Mouse (Mus musculus) right cerebral cortex, postnatal 36 days (tissue): ENCODE results near the gene Usp2.

Experiments used
- DNase-seq, 2 experiments: peaks; one replicate each; pipeline ENCODE4 v3.0.0; 2022; ENCODE audit warnings: low spot score in 2 of 2, mixed read lengths in 1 of 2

Usp2 gene

DNA sequence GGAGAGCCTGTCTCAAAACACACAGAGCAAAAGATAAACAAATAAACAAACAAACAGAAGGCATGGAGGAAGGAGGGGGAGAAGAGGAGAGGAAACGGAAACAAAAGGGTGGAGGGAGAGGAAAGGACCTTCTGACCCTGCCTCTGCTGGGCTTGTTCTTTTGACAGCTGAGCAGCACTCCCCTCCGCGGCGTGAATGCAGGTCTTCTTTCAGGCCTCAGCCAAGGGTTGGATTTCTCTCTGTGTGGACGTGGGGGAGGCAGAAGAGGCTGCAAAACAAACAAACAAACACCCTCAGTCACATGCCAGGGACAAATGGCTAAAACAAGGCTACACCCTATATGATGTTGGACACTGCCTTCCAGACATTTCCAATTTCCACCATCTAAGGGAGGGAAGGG, 58.2 kb downstream of the Usp2 start:
- no peak for DNase-seq

DNA sequence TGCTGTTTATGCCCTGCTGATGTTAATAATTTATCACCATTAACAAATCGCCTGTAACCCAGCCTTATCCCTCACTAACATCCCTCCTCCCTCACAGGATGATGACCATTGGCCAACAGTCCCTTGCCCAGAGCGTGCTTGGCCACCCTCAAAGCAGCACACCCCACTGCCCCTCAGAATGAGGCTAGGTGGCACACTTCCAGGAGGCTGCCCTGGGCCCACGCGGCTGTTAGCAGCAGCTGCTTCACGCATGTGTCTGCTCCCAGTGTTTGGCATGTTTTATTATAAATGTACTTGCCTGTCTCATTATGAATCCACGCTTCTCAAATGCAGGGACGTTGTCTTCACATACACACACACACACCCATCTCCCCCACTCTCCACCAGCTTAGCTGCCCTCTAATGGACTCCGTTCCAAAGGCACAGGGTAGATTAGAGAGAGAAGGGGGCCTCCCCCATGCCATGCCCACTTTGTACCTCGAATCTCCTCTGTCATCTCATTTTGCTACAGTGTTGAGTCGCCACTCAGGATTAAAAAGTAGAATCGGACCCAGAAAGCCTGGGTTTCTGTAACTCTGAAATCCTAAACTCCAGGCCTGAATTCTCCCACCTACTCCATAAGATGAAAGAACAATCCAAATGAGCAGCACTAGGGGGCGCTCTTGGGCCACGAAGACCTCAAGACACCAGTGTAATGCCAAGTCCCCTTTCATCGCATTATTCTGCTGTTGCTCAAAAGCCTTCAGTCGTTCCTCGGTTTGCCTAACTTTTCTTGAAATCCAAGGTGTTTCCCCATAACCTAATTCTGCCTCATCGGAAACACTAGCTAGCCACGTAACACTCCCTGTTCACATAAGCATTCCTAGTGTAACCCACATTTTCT, 59.0 kb downstream of the Usp2 start:
- peak; percentile 77 to 79 for DNase-seq

DNA sequence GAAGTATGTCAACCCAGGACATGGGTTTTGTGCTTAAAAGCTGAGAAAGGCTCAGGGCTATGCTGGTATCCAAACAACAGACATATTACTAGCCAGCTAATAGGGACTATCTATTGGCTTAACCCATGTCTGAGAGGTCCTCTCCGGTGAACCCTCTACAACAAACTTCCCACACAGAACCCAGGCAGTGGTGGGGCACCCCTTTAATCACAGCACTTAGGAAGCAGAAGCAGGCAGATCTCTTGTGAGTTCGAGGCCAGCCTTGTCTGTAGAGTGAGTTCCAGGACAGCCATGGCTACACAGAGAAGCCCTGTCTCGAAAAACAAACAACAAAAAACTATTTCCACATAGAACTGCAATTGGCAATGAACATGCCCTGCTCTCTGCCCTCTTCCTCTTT, 59.9 kb downstream of the Usp2 start:
- no peak for DNase-seq

GRCm38 (mm10) chr9:44127351-44127801, 60.6 kb downstream of the Usp2 start:
- no peak for DNase-seq

DNA sequence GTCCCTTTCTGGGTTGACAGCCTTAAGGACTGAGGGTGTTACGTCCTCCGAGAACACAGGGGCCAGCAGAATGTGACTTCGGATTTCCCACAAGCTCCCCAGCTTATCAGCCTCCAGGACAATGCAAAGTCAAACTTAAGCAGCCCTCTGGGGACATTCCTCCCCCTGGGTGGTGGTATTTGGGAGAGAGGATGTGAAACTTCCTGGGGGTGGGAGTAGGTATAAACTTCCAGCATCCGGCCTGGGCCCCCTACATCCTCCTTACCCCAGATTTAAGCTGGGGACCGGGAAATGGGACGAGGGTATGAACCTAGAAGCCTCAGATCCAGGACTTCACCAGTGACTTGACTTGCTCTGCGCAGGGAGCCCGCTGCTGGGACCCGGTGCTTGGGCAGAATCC, 62.8 kb downstream of the Usp2 start:
- no peak for DNase-seq

- no peak for DNase-seq
Measured at GRCm38 (mm10) chr9:44130034-44130433, 63.2 kb downstream of the Usp2 start.

DNA sequence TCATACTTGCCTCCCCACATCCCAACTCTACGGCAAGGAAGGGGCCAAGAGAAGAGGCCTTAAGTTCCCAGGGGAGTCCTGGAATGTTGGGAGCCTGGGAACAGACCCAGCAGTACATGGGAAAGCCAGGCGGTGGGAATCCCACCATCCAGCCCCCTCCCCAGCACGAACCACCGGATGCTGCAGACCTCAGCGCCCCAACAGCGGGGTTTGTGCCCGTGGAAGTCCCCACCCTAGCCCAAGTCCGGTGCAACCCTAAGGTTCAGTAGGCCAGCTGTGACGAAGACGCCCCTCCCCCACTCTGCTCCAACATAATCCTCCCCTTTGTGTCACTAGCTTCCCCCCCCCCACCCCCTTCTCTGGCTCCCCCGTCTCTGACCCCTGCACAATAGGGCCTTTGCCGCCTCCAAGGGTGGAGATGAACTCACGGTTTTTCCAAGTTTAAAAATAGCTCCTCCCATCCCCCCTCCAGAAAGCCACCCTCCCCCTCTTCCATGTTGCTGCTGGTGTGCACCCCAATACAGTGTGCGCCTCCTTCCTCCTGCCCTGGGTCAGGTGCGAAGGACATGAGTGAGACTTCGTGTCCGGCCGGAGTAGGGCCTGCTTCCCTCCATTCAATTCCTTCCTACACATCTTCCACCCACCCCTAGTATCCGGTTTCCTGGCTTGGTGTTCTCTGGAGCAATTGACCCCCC, 63.9 kb downstream of the Usp2 start:
- DNase-seq = no peak

GRCm38 (mm10) chr9:44131276-44131590, 64.4 kb downstream of the Usp2 start:
- no peak for DNase-seq

DNA sequence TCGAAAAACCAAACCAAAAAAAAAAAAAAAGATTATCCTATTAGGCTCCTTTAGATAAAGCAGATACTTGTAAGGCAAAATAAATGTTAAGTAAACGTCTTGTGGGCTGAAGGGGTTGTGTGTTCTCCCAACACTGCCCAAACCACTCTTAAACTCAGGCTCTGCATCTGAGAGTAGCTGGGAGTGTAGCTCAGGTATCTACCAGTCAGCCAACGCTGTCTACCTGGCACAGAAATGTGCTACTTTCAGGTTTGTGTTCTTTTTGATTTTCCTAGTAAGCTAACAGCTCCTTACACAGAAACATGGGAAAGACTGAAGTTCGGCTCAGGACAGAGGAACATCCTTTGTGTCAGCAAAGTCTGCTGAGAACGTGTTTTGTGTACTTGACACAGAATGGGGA, 65.4 kb downstream of the Usp2 start:
- no peak for DNase-seq

DNA sequence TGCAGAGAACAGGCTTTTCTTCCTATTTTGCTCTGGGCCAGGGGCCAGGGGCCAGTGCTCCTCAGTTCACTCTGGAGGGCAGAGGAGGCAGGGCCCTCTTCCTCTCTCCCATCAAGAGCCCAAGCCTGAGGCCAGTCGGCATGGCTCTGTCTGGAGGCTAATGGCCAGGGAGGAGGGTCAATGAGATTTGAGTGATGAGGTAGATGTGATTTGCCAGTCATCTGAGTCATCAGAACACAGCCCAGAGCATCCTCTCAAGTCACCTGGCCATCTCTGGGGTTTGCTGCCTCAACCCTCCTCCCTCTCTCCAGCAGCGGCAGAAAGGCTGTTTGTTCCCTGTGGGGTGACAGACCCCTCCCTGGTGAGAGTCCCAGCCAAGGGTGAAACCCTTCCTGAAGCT, 66.5 kb downstream of the Usp2 start:
- DNase-seq = no peak

DNA sequence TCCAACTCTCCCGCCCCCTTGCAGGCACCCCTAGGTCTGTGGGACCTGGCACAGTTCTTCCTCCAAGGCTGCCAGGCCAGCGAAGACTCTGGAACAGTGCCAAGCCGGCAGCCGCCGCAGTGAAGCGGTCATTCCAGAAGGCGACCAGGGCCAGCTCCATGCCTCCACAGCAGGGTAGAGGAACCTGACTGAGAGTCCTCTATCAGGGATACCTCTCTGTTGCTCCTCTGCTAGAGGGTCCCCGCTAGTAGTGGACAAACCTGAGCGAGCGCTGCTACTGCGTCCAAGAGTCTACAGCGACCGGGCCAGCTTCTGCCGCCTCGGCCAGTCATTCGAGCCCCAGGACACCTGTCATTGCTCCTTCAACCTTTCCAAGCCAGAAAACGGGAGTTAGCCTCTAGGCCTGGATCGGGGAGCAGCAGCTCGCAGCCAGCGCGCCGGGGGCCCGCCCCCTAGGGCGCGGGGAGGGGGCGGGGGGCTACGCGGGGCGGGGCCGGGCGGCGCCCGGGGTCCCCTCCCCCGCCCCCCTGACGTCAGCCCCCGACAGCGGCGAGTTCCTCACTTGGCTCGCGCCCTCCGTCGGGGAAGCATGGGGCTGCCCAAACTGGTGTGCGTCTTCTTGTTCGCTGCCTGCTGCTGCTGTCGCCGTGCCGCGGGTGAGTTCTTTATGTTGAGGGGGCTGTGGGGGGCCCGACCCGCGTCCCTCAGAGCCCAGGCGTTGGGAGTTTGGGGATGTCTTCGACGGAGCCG, 67.5 kb downstream of the Usp2 start, which contains the start of gene Mcam:
TSS of gene Mcam (plus strand) at position 369 of the 750 bp plus-strand sequence.
- no peak for DNase-seq

- no peak for DNase-seq
Measured at GRCm38 (mm10) chr9:44134851-44135730, 68.3 kb downstream of the Usp2 start.

GRCm38 (mm10) chr9:44135731-44136411, 69.0 kb downstream of the Usp2 start:
- DNase-seq = no peak

- no peak for DNase-seq
Measured at GRCm38 (mm10) chr9:44137846-44138245, 71.0 kb downstream of the Usp2 start.

- no peak for DNase-seq
Measured at GRCm38 (mm10) chr9:44141951-44142350, 75.1 kb downstream of the Usp2 start.

- DNase-seq = no peak
Measured at GRCm38 (mm10) chr9:44143421-44143820, 76.6 kb downstream of the Usp2 start.

DNA sequence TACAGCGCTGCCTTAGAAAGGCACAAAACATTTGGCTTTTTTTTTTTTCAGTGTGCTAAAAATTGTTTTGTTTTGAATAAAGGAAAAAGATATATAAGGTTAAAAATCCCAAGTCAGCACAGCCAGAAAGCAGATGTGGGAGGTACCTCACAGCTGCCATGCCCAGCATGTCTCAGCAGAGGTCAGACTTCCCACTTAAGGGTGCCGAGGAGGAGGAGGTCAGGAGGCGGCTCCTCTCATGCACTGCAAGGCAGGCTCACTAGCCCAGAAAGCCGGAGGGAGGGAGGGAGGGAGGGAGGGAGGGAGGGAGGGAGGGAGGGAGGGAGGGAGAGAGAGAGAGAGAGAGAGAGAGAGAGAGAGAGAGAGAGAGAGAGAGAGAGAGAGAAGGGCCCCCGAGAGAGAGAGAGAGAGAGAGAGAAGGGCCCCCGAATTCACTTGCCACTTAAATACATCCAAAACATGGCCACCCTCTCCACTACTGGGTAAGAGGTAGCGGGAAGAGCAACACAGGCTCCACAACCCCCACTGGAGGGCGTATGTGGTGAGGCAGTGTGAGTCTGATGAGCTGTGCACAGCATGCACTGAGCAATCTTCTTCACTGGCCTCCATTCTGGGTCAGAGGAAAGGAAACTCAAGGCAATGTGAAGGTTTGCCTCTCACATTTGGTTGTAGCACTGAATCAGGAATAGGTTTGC, 77.3 kb downstream of the Usp2 start:
- no peak for DNase-seq

GRCm38 (mm10) chr9:44144718-44145060, 77.9 kb downstream of the Usp2 start:
- no peak for DNase-seq
